Mouse (Mus musculus) layer of hippocampus, postnatal 14 days (tissue): ENCODE measurements around the gene Plekha5. TPM values are rescaled to one million over a fixed set of nuclear protein-coding genes. Genes with fewer than 3 reads are reported as not detected.

Experiments used
- DNase-seq, 2 experiments: peaks; one replicate each; pipeline ENCODE4 v3.0.0; 2021 to 2022; ENCODE audit warnings: low spot score in 2 of 2, mixed read lengths in 1 of 2
- total RNA-seq, 2 experiments: library from RNA; stranded (reverse); gene quantifications; 2 replicates each; pipeline ENCODE4 v1.2.3; 2021

Gene Plekha5
- total RNA-seq, 2 experiments from 2014 or later, result 63.4 to 73.0 TPM

GRCm38 (mm10) chr6:140608666-140609065 is 184.8 kb downstream of the Plekha5 start:
- no peak for DNase-seq

DNA sequence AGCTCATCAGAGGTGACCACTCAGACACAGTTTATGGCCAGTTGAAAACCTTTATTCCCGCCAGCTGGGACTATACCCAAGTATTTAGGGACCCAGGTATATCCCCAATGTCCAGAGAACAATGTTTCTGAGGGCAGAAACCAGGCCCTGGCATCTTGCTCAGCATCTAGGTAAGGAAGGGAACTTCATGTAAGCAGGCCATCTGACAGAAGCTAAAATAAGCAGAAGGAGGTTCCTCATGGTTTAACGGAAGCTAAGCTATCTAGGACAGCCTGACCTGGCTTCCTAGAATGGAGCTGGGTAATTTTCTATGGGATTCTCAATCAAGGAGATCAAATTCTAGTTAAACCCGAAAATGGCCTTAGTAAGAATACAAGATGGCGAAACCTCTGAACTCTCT is 185.7 kb downstream of the Plekha5 start:
- no peak for DNase-seq

DNA sequence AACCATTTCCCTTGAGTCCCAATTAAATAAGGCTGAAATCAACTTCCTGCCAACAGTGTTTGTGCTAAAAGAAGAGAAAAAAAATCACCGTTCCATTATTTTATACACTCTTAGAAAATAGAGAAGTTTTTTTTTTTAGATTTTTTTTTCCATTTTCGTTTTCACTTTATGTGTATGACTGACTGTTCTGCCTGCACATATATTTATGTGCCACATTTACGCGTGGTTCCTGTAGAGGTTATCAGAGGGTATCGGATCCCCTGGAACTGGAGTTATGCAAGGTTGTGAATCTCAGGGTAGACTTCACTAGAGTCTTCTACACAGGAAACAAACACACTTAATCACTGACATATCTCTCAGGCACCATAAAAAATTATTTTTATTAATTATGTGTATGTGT is 186.3 kb downstream of the Plekha5 start:
- no peak for DNase-seq

GRCm38 (mm10) chr6:140611282-140611681 is 187.4 kb downstream of the Plekha5 start:
- DNase-seq, result no peak

DNA sequence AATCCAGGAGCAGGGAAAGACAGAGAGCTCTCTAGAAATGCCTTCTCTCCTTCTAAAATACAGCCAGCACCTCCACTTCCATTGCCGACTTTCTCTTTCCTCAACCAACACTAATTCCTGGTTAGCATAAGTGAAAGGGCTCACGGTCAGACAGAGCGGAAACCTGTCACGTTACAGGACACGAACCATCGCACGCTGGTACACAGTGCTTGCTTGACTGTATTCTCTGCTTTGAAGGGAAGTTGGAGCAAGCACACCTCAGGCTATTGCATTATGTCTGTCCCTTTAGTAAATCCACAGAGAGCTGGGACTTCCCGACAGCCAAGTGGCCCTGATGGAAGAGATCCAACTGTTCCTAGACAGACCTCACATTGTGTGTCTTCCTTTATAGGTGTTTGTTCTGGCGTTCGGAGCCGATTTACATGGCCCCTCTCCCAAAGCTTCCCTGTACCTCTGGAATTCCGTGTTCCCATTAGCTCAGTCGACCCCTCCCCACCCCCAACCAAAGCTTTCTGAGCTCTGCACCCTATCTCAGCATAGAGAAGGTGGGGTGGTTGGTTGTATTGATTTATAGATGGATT is 188.1 kb downstream of the Plekha5 start:
- DNase-seq, result no peak

DNA sequence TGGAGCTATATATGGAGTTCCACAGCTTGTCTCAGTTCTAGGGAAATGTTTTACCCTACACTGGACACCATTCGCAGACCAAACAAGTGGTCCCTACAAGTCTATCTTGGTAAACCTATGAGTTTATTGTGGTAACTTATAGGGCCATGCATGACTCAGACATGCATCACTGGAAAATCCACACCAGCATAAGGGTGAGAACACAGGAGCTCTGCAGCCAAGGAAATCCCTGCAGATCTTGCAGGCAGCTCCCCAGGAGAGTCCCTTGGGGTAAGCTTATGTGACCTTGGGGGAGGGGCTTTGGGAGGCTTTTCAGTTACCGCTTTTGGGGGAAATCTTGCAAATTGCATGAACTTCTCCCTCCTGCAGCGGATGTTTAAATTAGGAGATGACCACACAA is 190.0 kb downstream of the Plekha5 start:
- no peak for DNase-seq

DNA sequence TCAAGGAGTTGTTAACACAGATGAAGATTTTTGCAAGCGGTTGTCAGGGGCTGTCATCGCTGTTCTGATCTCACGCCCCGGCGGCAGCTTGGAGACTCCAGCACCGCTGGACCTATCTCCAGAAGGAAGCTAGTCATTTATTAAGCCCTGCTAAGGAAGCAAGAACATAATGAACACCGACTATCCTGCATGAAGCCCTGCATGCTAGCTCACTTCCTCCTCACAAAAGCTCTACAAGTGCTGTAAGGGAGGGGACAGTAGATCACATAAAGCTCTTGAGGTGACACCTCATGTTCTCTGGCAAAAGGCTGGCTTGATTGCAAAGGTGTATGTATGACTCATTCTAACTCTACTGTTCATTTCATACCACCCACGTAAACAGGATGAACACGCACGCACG is 190.9 kb downstream of the Plekha5 start:
- no peak for DNase-seq

GRCm38 (mm10) chr6:140620531-140621349 is 196.9 kb downstream of the Plekha5 start:
- DNase-seq, result no peak

GRCm38 (mm10) chr6:140621622-140622021 is 197.8 kb downstream of the Plekha5 start:
- no peak for DNase-seq

DNA sequence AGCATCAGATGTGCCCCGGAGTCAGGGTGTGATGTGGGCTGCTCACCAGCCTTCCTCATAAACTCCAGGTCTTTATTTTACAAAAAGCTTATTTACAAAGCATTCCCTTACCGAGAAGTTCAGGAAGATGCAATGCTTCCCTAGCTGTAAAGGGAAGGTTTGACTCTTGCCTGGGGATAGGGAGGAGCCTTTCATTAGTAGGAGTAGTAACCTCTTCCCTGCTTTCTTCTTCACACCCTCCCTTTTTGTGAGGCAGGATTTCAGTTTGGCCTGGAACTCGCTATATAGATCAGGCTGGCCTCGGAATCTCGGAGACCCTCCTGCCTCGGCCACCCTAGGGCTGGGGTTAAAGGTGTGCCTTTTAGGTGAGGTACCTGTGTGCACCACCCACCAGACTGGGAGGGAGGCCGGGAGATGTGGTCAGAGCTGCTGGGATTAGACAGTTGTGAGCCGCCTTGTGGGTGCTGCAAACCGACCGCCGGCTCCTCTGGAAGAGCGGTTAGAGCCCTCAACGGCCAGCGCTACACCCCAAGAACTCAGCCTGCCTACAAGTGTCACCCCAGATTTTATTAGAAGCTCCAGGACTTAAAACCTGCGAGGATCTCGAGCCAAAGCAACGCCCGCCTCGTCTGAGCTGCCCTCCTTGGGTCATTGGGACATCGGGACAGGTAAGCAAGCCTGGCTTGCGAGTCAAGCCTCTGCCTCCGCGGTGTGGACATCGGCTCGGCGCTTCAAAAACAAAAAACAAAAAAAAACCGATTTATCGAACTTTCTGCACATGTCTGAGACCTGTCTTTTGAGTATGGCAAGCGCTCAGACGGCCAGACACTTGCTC is 198.8 kb downstream of the Plekha5 start, which contains the start of gene Aebp2:
Aebp2 (plus strand) TSS at position 273 of the 835 bp plus-strand sequence.
- DNase-seq, result peak in 1 of 2 experiments; percentile 35

GRCm38 (mm10) chr6:140623226-140624095 is 199.6 kb downstream of the Plekha5 start:
- DNase-seq, result peak; percentile 87 to 95

- peak; percentile 25 to 26 for DNase-seq
Observed at GRCm38 (mm10) chr6:140624096-140625051, 200.5 kb downstream of the Plekha5 start.

DNA sequence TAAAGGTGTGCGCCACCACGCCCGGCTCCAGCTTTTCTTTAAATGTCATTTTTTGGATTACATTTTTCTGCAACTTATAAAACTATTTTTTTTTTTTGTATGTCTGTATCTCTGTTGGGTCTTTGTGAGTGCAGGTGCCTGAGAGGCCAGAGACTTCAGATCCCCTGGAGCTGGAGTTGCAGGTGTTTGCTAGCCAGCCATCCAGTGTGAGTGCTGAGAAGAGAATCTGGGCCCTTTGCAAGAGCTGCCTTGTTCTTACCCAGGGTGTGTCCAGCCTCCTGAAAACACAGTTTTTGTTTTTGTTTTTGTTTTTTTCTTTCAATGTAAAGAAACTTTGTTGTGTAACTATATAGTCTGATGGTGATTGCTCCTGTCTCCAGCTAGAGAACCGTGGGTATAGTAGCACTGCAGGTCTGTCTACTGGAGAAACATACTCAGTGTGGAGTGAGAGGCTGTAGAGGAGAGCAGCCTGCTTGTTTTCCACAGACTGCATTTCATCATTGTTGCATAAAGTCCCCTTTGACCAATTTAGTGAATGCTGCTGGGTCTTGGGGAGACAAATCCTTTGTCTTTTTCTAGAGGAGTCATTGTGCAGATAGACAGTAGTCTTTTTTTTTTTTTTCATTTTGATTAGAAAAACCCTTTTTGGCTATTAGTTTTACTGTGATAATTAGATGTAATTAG is 205.5 kb downstream of the Plekha5 start:
- no peak for DNase-seq

DNA sequence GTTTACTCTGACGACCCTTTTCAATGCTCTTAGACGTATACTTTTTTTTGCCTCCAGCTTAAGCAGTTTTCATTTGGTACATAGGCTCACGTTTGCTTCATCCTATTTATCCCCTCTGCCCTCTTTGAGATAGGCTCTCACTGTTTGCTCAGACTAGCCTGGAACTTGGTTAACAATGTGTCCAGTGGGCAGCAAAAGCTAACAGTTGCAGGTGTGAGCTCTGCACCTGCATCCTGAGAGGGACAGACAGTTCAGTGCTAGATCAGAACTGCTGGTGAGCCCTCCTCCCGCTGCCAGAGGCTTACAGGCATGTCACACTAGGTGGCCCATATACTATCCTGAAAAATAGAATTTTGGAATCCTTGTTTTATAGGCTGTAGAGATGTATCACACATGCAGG is 206.5 kb downstream of the Plekha5 start:
- no peak for DNase-seq

DNA sequence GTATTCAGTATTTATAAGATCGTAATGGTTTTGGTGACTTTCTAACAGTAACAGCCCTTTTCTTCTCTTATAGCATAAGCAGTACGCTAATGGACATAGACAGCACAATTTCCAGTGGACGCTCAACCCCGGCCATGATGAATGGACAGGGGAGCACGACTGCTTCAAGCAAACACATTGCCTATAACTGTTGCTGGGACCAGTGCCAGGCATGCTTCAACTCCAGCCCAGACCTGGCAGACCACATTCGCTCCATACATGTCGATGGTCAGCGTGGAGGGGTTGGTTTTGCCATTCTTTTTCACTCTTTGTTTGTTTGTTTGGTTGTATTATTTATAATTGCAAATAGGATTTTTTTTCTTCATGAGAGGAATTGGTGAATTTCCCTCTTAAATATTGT is 209.8 kb downstream of the Plekha5 start:
- no peak for DNase-seq

- no peak for DNase-seq
Observed at GRCm38 (mm10) chr6:140636290-140636689, 212.4 kb downstream of the Plekha5 start.

GRCm38 (mm10) chr6:140642010-140642409 is 218.2 kb downstream of the Plekha5 start:
- DNase-seq, result no peak

- no peak for DNase-seq
Observed at GRCm38 (mm10) chr6:140642655-140643054, 218.8 kb downstream of the Plekha5 start.

DNA sequence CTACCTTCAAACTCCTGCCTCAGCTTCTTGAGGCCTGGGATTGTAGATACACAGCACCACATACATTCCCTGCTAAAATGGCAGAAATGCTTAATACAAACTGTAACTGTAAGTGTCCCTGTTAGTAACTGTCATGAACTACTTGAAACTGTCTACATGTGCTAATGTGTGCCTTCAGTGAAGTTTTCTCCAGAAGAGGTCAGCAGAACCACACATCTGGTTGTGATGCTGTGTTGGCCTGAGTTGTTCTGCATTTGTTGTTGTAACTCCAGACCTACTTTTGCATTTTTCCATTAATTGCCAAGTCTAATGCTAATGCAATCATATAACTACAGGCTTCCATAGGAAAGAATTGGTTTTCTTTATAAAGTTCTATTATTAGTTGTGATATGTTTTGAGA is 222.1 kb downstream of the Plekha5 start:
- no peak for DNase-seq
